Mouse (Mus musculus) gastrocnemius, adult 8-10 months (tissue): ENCODE results near the gene Tmco1. TPM values are rescaled to one million over a fixed set of nuclear protein-coding genes. Genes with fewer than 3 reads are reported as not detected.
"Not testable (repeated sequence)": the region's sequence is repeated elsewhere in the genome, so short reads cannot be mapped to it uniquely, and the experiment has no call there.

Experiments
- DNase-seq, 2 experiments: peaks; one replicate each; pipeline ENCODE4 v3.0.0; 2022; ENCODE audit warnings: low spot score in 2 of 2
- total RNA-seq, 4 experiments: library from RNA; stranded (reverse); gene quantifications; 2 replicates each; pipeline ENCODE4 v1.2.4; 2022

The Tmco1 gene
- total RNA-seq, 4 experiments from 2014 or later = 36.6 to 41.4 (median 38.9) TPM

DNA sequence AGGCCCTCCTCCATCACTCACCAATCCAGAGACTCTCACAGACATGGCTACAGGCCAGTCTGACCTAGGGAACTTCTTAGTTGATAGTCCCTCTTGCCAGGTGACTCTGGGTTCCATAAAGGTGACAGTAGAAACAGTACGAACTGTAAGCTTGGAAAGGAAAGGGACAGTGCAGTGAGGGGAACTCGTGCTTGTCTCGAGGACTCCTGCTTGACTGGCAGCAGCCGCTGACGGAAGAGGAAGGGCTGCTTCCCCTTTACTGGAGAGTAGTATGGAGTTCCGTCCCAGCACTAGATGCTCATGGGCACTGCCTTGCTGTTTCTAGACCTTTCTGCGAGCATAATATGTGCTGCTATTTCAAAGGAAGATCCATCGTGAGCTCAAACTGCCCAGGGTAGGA, 22.9 kb downstream of the Tmco1 start:
- no peak for DNase-seq

DNA sequence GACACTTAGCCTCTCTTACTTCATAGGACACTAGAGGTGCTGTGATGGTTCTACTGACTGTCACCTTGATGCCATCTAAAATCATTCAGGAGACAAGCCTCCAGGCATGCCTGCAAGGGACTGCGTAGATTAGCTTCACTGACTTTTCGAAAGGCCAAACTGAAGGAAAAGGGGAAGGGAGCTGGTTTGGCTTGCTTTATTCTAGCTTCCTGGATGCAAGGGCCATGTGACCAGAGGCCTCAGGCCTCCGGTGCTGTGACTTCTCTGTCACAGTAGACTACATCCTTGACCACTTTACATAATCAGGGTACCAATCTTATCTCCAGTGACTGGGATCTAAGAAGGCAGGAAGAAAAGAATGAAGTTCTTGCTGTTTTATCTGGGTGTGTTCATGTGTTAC, 28.2 kb downstream of the Tmco1 start:
- no peak for DNase-seq

DNA sequence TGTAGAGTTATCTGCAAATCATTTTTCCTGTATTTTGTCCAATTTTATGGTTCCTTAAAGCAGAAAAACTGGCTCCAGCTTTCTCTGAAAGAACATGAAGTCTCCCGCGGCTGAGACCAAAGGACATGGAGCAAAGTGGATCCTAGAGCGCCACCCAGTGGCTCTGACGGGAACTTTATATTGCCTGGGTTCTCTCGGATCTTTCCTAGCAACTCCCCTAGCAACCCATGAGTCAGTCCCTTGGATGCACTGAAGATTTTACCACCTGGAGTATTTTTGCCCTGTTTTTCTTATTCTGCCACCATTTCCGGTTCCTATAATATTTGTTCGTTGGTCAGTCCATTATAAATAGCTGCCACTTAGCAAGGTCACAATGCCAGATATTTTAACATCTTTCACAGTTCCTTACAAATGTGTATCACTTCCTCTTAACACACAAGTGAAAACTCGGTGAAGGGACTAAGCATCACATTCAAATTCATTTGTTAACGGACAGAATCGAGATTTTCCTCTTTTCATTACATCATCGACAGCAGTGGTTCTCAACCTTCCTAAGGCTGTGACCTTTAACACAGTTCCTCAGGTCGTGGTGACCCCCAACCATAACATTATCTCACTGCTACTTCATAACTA, 29.4 kb downstream of the Tmco1 start:
- DNase-seq = peak; percentile 71 to 74

DNA sequence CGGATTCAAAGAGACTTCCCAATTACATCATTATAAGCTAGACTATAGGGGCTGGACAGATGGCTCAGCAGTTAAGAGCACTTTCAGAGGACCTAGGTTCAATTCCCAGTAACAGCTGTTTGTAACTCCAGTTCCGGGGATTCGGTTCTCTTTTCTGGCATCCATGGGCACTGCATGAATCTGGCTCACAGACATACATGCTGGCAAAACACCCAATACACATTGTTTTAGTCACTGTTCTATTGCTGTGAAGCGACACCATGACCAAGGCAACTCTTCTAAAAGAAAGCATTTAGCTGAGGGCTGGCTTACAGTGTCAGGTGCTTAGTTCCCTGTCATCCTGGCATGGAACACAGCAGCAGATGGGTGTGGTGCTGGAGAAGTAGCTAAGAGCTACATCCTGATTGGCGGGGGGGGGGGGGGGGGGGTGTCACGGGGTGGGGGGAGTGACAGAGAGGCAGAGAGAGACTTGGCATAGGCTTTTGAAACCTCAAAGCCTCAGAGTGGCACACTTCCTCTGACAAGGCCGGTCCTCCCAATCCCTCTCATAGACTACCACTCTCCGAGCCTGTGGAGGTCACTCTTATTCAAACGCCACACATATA, 31.1 kb downstream of the Tmco1 start:
- no peak for DNase-seq

DNA sequence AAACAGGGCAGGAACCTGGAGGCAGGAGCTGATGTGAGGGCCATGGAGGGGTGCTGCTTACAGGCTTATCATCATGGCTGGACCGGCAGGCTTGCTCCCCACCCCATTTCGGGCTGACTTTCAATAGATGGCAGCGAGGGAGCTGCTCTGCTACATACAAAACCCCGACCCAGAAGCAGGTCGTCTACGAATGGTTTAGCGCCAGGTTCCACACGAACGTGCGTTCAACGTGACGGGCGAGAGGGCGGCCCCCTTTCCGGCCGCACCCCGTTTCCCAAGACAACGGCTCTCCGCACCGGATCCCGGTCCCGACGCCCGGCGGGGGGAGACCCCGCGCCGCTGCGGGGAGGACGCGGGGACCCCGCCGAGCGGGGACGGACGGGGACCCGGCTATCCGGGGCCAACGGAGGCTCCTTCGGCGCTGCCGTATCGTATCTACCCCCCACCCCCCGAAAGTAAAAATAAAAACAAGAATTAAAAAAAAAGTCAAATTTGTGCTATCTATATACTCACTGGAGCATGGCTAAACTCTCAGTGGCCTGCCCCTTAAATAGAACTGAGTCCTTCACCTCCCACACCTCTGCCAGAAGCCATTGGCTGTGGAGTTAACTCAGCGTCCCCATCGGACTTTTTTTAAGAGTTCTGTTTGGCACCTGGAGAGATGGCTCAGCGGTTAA, 32.1 kb downstream of the Tmco1 start:
- DNase-seq = no peak

DNA sequence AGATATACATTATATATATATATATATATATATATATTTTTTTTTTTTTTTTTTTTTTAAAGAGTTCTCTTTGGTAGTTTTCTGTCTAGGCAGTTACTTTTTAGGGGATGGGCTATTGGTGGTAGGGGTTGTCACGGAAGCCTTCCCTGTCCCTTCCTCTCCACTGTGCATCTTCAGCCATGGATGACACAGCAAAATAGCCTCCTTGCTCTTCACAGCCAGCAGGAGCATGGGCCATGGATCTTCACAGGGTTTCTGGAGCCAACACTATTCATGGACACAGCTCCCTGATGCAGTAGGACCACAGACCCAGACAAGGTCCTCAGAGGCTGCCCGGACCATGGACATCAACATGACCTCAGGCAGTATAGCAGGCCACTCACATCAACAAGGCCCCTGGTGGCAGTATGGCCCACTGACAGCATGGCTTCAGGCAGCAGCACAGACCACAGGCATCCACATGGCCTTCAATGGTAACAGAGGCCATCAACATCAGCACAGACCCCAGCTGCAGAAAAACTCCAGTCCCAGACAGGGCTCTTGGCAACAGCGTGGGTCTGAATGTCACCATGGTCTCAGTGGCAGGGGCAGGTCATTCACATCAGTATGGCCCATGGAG, 32.8 kb downstream of the Tmco1 start:
- DNase-seq = no peak

DNA sequence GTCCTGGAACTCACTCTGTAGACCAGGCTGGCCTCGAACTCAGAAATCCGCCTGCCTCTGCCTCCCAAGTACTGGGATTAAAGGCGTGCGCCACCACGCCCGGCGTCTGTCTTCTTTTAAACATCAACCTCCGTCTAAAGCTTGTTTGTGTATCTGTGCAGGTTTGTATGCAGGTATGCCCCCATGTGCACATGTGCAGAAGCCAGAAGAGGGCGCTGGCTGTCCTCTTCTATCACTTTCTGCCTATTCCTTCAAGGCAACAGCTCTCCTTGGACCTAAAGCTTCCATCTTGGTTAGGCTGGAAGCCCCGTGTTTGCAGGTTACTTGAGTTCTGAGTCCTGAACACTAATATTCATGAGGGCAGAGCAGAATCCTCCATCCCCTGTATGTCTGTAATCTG, 34.7 kb downstream of the Tmco1 start:
- no peak for DNase-seq

DNA sequence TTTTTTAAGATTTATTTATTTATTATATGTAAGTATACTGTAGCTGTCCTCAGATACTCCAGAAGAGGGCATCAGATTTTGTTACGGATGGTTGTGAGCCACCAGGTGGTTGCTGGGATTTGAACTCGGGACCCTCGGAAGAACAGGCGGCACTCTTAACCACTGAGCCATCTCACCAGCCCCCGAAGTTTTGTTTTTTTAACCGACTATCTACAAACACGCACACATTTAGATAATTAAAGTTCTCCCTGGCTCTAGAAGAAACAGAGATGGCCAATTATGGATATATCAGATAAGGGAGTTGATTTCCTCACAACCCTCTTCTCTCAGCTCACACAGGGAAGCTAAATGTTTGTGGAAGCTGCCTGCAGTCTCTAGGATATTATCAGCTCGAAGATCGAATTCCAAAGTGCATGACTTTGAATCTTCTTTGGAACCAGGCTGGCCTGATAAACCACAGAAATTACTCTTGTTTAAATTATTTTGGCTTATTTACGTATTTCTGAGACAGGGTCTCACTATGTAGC, 37.9 kb downstream of the Tmco1 start:
- not testable (repeated sequence) for DNase-seq

DNA sequence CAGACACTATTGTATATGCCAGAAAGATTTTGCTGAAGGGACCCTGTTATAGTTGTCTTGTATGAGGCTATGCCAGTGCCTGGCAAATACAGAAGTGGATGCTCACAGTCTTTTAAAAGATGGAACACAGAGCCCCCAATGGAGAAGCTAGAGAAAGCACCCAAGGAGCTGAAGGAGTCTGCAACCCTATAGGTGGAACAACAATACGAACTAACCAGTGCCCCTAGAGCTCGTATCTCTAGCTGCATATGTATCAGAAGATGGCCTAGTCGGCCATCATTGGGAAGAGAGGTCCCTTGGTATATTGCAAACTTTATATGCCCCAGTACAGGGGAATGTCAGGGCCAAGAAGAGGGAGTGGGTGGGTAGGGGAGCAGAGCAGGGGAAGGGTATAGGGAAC, 41.0 kb downstream of the Tmco1 start:
- DNase-seq = not testable (repeated sequence)

DNA sequence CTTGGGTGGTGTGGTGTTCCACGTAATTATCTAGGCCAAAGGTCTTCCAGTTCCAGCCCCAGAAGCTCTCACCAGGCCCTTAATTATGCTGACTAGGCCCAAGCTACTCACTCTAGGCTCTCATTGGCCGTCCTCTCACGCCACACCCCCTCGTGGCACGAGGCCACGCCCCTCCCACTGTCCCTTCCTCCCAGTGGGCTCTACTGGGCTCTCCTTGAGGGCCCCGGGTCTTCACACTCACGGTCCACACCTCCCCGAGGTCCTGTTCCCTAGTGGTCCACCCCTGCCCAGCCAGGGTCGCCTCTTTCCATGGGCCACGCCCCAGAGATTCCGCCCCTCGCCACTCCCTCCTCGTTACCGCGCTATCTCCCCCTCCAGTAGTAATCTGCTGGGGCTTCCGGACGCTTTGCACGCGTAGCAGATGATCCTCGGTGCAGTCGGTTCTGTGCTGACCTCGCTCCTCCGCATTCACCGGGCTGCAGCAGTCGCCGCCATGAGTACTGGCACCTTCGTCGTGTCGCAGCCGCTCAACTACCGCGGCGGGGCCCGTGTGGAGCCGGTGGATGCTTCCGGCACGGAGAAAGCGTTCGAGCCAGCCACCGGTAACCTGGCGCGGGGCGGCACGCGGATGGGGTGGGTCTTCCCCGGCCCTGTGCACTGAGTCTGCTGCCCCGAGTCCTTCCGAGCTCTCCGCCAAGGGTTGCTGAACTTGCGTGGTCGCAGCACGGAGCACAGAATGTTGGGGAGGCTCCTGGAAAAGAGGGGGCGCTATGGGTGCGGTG, 41.8 kb downstream of the Tmco1 start, which contains the start of gene Aldh9a1:
TSS of gene Aldh9a1 (plus strand) at position 177 of the 782 bp plus-strand sequence.
- peak; percentile 84 to 85 for DNase-seq

DNA sequence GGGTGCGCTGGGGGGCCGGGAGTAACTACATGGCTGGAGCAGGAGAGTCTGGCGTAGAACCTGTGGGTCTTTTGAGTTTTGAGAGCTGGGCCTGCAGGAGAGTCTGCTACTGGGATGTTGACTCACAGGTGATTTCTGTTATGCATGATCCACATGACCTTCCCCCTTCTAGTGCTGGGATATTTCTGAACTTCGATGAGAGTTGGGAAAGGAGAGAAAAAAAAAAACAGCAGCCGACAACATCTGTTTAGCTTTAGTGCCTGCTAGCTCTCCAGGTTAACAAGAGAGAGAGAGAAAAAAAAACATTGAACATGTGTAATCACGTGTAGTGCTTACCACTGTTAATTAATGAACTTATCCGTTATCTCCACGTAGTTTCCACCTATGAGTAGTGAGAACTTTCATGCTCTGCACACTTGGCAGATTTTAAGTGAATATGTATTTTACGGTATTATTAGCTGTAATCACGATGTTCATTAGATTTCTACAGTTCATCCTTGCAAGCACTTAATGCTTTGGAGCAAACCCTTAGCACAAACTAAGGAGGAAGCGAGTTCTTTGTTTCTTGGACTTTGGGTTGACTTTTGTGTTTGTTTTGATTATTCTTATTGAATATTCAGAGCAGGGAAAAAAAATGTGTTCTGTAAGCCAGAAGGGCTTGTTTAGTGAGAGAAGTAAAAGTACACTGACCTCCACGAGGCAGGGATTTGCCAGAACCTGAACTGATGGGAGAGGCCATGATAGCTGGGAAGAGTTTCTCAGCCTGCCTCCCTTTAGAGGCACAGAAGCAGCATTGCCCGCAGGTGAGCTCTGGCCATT, 42.6 kb downstream of the Tmco1 start:
- DNase-seq = no peak

DNA sequence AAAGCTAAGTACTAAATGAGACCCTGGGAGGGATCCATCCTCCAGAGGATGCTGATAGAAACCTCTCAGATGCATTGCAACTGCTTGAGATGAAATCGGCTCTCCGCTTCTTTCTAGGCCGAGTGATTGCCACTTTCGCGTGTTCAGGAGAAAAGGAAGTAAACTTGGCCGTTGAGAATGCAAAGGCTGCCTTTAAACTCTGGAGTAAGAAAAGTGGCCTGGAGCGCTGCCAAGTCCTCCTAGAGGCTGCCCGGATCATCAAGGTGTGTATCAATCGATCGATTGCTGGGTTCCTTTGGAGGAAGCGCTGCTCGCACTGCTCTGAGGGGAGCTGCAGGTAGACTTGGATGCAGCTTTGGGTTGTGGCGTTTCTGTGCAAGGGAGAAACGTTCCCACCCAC, 44.2 kb downstream of the Tmco1 start:
- no peak for DNase-seq

DNA sequence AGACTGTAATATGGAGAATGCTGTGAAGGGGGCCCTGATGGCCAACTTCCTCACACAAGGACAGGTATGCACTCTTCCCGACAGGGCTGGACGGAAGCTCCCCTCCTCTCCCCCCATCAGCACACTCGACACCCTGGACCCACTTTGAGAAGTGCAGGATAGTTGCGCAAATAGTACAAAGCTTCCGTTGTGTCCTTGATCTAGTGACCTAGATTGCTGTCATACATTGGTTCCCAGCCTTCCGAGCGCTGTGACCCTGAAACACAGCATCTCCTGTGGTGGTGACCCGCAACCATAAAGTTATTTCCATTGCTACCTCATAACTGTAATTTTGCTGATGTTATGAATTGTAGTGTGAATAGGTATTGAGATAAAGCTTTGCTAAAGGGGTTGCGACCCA, 49.2 kb downstream of the Tmco1 start:
- DNase-seq = no peak

DNA sequence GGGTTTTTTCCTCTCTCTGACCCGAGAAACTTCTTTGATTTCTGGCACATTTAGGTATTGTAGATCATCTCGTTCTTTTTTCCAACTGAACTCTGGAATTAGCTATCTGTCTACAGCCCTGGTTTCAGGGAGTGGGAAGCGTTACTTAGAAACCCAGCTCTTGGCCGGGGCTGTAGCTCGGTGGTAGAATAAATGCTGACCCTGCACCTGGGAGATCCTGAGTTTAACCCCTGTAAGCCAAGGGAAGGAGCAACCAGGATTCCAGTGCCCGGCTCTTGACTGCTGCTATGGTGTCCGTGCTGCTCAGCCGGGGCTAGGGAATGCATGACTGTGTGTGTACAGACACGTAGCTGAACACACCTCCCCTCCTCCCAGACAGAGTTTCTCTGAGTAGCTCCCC, 50.6 kb downstream of the Tmco1 start:
- DNase-seq = no peak

DNA sequence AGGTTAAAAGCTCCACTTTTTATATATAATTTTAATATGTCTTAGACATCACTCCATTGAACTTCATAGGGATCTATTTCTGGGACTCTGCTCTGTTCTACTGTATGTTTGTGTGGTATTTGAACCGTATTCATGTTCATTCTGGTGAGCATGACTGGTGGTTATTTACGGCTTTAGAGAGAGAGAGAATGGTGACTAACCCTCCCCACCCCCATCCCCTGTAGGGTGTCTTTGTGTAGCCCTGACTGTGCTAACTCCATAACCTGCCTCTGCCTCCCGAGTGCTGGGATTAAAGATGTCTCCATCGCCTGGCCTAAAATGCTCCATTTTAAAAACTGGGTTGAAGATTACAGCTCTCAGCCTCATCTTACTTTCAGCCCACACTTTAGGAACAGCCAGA, 52.1 kb downstream of the Tmco1 start:
- no peak for DNase-seq

DNA sequence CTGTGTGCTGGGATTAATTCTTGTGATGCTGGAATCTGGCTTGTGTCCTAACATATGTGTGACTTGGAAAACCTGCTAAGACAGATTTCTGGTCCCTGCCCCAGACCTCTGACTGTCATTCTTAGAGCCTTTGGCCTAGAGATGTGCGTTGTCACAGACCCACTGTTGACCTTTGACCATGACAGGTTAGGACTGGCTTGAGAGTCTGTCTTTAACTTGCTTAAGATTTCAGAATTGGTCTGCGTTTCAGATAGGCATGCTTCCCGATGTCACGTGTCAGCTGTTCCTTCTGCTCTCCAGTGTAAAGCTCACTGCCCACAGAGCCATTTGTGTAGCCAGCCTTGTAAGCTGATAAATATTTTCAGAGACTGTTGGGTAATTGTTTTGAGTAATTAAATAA, 54.6 kb downstream of the Tmco1 start:
- DNase-seq = no peak

DNA sequence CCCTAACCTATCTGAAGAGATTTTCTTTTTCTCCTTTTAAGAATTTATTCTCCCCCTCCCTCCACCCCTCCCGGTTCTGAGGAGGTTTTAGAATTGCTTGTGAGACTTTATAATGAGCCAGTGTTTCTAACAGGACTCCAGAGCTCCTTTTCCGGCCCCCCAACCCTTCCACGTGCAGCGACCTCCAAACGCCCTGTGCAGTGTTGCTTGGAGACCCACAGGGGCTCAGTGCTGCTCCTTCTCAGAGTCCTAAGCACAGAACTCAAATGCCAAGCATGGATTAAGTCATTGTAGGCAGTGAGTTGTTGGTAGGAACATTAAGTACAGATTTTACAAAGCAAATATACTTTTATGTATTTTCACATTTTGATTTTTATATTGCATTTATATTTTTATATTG, 55.1 kb downstream of the Tmco1 start:
- DNase-seq = no peak

DNA sequence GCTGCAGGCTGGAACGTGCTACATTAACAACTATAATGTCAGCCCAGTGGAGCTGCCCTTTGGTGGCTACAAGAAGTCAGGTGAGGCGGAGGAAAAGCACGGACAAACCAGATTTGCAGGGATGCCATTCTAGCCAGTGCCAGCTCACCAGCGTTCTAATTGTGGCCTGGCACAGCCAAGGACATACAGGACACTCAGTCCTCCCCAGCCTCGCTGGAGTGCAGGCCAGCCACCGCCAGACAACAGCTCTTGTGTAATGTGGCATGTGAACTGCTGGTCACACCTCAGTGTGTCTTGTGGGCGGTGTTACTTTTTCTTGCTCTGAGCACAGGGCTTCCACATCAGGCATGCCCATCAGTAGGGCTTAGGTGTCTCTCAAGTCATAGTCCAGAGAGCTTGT, 57.6 kb downstream of the Tmco1 start:
- peak; percentile 12 to 16 for DNase-seq

DNA sequence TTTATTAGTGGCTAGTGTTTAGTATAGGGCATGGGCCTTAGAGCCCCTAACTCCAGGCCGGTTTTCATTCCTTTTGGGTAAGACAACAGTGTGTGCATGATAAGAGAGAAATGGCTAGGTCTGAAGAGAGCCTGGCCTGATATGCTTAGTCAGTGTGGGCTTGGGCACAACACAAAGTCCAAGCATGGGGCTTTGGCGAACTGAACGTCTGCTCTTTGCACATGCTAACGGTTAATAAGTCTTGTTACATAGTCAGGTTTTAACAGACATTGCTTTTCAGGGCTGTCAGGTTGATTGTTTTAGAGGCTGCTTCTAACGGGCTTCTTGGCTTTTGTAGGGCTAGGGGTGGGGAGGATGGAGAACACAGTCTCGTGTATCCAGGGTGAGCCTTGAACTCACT, 58.4 kb downstream of the Tmco1 start:
- DNase-seq = no peak

DNA sequence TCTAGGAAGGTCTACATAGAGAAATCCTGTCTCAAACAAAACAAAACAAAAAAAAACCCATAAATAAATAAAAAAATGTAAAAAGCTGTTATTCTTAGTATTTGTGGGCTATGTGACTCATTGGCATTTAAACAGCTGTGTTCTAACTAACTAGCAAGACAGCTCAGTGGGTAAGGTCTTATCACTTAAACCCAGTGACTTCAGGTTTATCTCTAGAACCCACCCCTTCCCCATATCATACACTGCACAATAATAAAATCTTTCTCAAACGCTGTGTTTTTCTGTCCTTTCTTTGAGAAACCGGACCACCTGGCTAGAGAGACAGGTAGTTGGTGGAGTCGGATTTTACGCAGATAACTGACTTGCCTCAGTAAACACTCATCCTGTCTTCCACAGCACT, 59.8 kb downstream of the Tmco1 start:
- no peak for DNase-seq

DNA sequence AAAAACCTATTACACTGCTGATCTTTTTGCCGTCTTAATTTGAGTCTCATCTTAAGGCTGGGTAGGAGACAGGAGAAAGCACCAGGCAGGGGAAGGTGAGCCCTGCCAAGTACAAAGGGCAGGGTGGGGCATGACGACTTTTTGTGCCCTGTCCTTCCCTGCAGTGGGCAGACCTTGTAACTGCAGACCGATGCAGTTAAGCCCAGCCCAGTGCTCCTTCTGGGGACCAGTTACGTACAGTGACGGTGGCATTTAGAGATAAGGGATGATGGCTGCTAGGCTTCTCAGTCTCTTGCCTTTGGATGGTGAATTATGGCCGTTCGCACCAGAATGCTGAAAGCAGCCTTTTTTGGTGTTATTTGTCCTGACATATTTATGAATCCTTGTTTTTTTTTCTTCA, 60.3 kb downstream of the Tmco1 start:
- DNase-seq = no peak
